Mouse (Mus musculus) lung, adult 2 months (tissue): ENCODE measurements at regions not wholly inside any gene's neighbourhood (a gene's known extent, or its start where the extent isn't known, plus 50 kb on each side); places are given as distances from the start of the nearest gene placed in this dataset.

Source experiments
- CTCF ChIP-seq: fragments of 200-500 bp; IDR thresholded peaks from 2 replicates; pipeline ENCODE4 v1.5.1; 2011; ENCODE audit warnings: mild to moderate bottlenecking, low read length, control low read depth; ENCODE audit not compliant: insufficient read depth
- POLR2A ChIP-seq: fragments of 200-500 bp; IDR thresholded peaks from 2 replicates; pipeline ENCODE4 v1.6.1; 2011; ENCODE audit warnings: low read depth, mild to moderate bottlenecking, control low read depth, low read length, borderline replicate concordance; ENCODE audit errors: extremely low read depth

DNA sequence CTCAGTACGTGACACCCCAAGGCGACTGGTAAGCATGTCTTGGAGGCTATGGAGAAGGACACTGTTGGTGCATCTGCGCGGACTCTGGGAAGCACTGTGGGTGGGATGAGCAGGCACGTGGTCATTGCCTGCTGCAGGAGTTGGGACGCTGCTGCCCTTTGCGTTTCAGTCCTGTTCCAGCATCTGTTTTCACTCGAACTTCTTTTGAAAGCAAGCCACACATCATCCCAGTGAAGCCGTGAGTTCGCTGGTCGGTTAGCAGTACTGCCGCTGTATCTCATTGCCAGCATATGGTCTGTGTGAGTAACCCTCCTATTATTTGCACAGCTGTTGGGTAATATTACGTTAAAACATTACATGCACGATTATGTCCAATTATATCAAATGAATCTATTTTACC is 128.1 kb upstream of the C9orf72 start:
- no peak for TF ChIP-seq CTCF
- no peak for TF ChIP-seq POLR2A
